Mouse (Mus musculus): ENCODE measurements around the gene Gm37240. TPM values are rescaled to one million over a fixed set of nuclear protein-coding genes. Genes with fewer than 3 reads are reported as not detected.
A peak's percentile ranks its signal among the peaks of the same experiment; 100 is the strongest.

Gene Gm37240
- polyA plus RNA-seq, 1 experiment: 0.91 TPM

- Histone ChIP-seq H3K4me1 (ENCODE audit: control insufficient read depth, insufficient read depth, low read length) (no peaks in the 10 kb centered on the region), H3K9ac (ENCODE audit: low read depth, poor library complexity, severe bottlenecking) (no peak overlapping the region)
- TF ChIP-seq EP300 (IDR thresholded peaks at IDR 0.05; ENCODE audit: insufficient read depth, low read depth, low read length) (no peak), CTCF (IDR thresholded peaks at IDR 0.05; ENCODE audit: low read depth, low read length) (no peak), POLR2A (IDR thresholded peaks at IDR 0.05; ENCODE audit: insufficient read depth, low read length) (no peak)
Measured at GRCm38 (mm10) chr3:85629895-85630510, 257.3 kb downstream of the Gm37240 start.

DNA sequence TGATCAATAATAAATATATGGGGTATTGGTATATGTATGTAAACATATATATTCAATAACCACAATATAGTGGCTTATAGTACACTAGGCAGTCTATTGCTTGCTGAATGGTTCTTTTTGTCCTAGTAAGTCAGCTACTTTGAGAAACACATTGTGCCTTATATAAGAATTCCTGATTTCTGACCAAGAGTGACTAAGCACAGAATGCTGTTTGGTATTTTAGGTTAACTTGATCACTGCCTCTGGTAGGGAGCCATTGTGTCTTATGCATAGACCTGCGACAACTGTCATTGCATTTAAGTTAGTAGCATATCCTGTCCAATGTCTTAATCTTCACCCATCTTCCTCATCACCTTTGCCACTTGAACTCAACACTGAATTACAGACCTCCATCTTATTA lies 267.6 kb downstream of the Gm37240 start:
- no peaks in the 10 kb centered on the region for H3K27me3 ChIP-seq (ENCODE audit: control insufficient read depth, insufficient read depth, low read length, poor library complexity, severe bottlenecking)
- no peak overlapping the region for H3K9ac ChIP-seq (ENCODE audit: low read depth, poor library complexity, severe bottlenecking)
- H3K4me1 ChIP-seq (ENCODE audit: control insufficient read depth, insufficient read depth, low read length): no peaks in the 10 kb centered on the region
- no peak overlapping the region for H3K4me3 ChIP-seq (ENCODE audit: low read depth, low read length)
- TF ChIP-seq EP300 (IDR thresholded peaks at IDR 0.05; ENCODE audit: insufficient read depth, low read depth, low read length): no peak
- no peak for TF ChIP-seq CTCF (IDR thresholded peaks at IDR 0.05; ENCODE audit: low read depth, low read length)
- no peak for TF ChIP-seq POLR2A (IDR thresholded peaks at IDR 0.05; ENCODE audit: insufficient read depth, low read length)
- H3K27ac ChIP-seq (ENCODE audit: insufficient read depth, low read length): no peak overlapping the region
- peaks cover 8% of the 10 kb centered on the region for H3K9me3 ChIP-seq (replicated peaks; ENCODE audit: control insufficient read depth, insufficient read depth, low read length, poor library complexity, severe bottlenecking)
- H3K36me3 ChIP-seq (ENCODE audit: control insufficient read depth, insufficient read depth, low read length, poor library complexity, severe bottlenecking): peaks cover 4% of the 10 kb centered on the region; the same call in 1 of the 2 replicates

More at GRCm38 (mm10) chr3:85629895-85630510, 257.3 kb downstream of the Gm37240 start:
- Histone ChIP-seq H3K27ac (ENCODE audit: insufficient read depth, low read length) (no peak overlapping the region), H3K27me3 (ENCODE audit: control insufficient read depth, insufficient read depth, low read length, poor library complexity, severe bottlenecking) (no peaks in the 10 kb centered on the region), H3K4me3 (ENCODE audit: low read depth, low read length) (no peak overlapping the region), H3K36me3 (ENCODE audit: control insufficient read depth, insufficient read depth, low read length, poor library complexity, severe bottlenecking) (no peaks in the 10 kb centered on the region), H3K9me3 (replicated peaks; ENCODE audit: control insufficient read depth, insufficient read depth, low read length, poor library complexity, severe bottlenecking) (peaks cover 6% of the 10 kb centered on the region)

DNA sequence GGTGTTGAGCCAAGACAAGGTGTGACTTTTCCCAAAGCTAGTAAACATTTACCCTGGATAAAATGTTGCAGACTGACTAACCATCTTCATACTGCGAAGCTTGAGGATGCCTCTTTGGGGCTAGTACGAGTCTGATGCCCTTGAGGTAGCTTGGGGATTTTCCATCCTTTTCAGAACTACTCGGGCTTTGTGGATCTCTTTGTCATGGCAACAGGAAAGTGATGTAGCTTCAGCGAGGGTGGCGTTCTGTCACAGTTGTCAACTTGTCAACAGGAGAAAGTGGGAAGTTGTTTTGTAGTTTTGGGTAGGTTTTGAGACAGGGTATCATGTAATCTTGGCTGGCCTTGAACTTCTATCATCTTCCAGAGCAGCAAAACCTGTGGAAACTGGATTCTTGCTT lies 268.0 kb downstream of the Gm37240 start:
- no peak for TF ChIP-seq EP300 (IDR thresholded peaks at IDR 0.05; ENCODE audit: insufficient read depth, low read depth, low read length)
- TF ChIP-seq CTCF (IDR thresholded peaks at IDR 0.05; ENCODE audit: low read depth, low read length): no peak
- no peak for TF ChIP-seq POLR2A (IDR thresholded peaks at IDR 0.05; ENCODE audit: insufficient read depth, low read length)
- no peak overlapping the region for H3K27ac ChIP-seq (ENCODE audit: insufficient read depth, low read length)
- H3K9ac ChIP-seq (ENCODE audit: low read depth, poor library complexity, severe bottlenecking): no peak overlapping the region
- no peak overlapping the region for H3K4me3 ChIP-seq (ENCODE audit: low read depth, low read length)
- H3K9me3 ChIP-seq (replicated peaks; ENCODE audit: control insufficient read depth, insufficient read depth, low read length, poor library complexity, severe bottlenecking): peaks cover 8% of the 10 kb centered on the region
- no peaks in the 10 kb centered on the region for H3K27me3 ChIP-seq (ENCODE audit: control insufficient read depth, insufficient read depth, low read length, poor library complexity, severe bottlenecking)
- no peaks in the 10 kb centered on the region for H3K4me1 ChIP-seq (ENCODE audit: control insufficient read depth, insufficient read depth, low read length)
- peaks cover 4% of the 10 kb centered on the region; the same call in 1 of the 2 replicates for H3K36me3 ChIP-seq (ENCODE audit: control insufficient read depth, insufficient read depth, low read length, poor library complexity, severe bottlenecking)

DNA sequence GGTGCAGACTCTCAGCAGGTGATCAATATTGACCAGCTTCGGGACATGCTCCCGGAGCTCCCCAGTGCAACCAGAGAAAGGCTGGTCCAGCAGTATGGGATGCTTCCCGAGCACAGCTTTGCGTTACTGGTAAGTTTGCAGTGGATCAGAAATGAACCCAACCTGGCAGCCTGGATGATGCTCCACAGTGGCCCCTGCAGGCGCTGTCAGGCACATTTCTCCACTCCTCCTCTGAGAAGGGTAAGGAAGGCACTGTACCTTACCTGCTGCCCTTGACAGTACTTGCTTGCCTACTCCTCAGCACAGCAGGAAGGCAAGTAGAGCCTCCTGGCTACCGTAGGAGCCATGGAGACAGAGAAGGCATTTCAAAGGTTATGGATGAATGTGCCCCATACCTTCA lies 268.4 kb downstream of the Gm37240 start:
- H3K27ac ChIP-seq (ENCODE audit: insufficient read depth, low read length): no peak overlapping the region
- H3K27me3 ChIP-seq (ENCODE audit: control insufficient read depth, insufficient read depth, low read length, poor library complexity, severe bottlenecking): no peaks in the 10 kb centered on the region
- peaks cover 8% of the 10 kb centered on the region for H3K9me3 ChIP-seq (replicated peaks; ENCODE audit: control insufficient read depth, insufficient read depth, low read length, poor library complexity, severe bottlenecking)
- peaks cover 4% of the 10 kb centered on the region; the same call in 1 of the 2 replicates for H3K36me3 ChIP-seq (ENCODE audit: control insufficient read depth, insufficient read depth, low read length, poor library complexity, severe bottlenecking)
- H3K9ac ChIP-seq (ENCODE audit: low read depth, poor library complexity, severe bottlenecking): no peak overlapping the region
- no peaks in the 10 kb centered on the region for H3K4me1 ChIP-seq (ENCODE audit: control insufficient read depth, insufficient read depth, low read length)
- H3K4me3 ChIP-seq (ENCODE audit: low read depth, low read length): no peak overlapping the region
- TF ChIP-seq EP300 (IDR thresholded peaks at IDR 0.05; ENCODE audit: insufficient read depth, low read depth, low read length): no peak
- TF ChIP-seq CTCF (IDR thresholded peaks at IDR 0.05; ENCODE audit: low read depth, low read length): peak; percentile 44

DNA sequence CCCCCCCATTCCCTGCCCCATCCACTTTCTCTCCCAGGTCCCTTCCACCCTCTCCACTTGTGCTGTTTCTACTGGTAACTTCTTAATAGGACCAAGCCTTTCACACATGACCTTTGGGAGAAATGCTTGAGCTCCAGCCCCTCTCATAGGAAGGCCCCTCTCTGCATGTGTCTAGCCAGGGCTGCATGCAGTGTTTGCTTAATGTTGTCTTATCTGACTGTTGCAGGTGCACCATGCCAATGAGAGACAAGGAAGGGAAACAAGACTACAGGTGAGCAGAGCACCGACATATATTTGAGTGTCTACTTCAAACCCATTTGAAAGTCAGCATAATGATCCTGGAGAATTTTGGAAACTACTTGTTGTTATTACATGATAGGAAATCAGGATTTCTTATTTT lies 270.9 kb downstream of the Gm37240 start:
- peaks cover 4% of the 10 kb centered on the region; the same call in 1 of the 2 replicates for H3K36me3 ChIP-seq (ENCODE audit: control insufficient read depth, insufficient read depth, low read length, poor library complexity, severe bottlenecking)

GRCm38 (mm10) chr3:85607753-85608152 lies 279.6 kb downstream of the Gm37240 start:
- no peaks in the 10 kb centered on the region for H3K9me3 ChIP-seq (replicated peaks; ENCODE audit: control insufficient read depth, insufficient read depth, low read length, poor library complexity, severe bottlenecking)
- no peak overlapping the region for H3K4me3 ChIP-seq (ENCODE audit: low read depth, low read length)
- H3K36me3 ChIP-seq (ENCODE audit: control insufficient read depth, insufficient read depth, low read length, poor library complexity, severe bottlenecking): no peaks in the 10 kb centered on the region; the same call in 1 of the 2 replicates
- H3K27me3 ChIP-seq (ENCODE audit: control insufficient read depth, insufficient read depth, low read length, poor library complexity, severe bottlenecking): no peaks in the 10 kb centered on the region
- no peak overlapping the region for H3K9ac ChIP-seq (ENCODE audit: low read depth, poor library complexity, severe bottlenecking)
- no peak overlapping the region for H3K27ac ChIP-seq (ENCODE audit: insufficient read depth, low read length)
- TF ChIP-seq EP300 (IDR thresholded peaks at IDR 0.05; ENCODE audit: insufficient read depth, low read depth, low read length) (no peak), CTCF (IDR thresholded peaks at IDR 0.05; ENCODE audit: low read depth, low read length) (no peak)
- H3K4me1 ChIP-seq (ENCODE audit: control insufficient read depth, insufficient read depth, low read length): no peaks in the 10 kb centered on the region

More for the DNA sequence above, 270.9 kb downstream of the Gm37240 start:
- no peak overlapping the region for H3K4me3 ChIP-seq (ENCODE audit: low read depth, low read length)
- H3K27ac ChIP-seq (ENCODE audit: insufficient read depth, low read length): no peak overlapping the region
- no peak overlapping the region for H3K9ac ChIP-seq (ENCODE audit: low read depth, poor library complexity, severe bottlenecking)
- H3K4me1 ChIP-seq (ENCODE audit: control insufficient read depth, insufficient read depth, low read length): no peaks in the 10 kb centered on the region
- 0 out of 2 replicates have a peak, but pooled peaks cover 2% of the 10 kb centered on the region for H3K9me3 ChIP-seq (replicated peaks; ENCODE audit: control insufficient read depth, insufficient read depth, low read length, poor library complexity, severe bottlenecking)
- no peak for TF ChIP-seq EP300 (IDR thresholded peaks at IDR 0.05; ENCODE audit: insufficient read depth, low read depth, low read length)
- no peak for TF ChIP-seq POLR2A (IDR thresholded peaks at IDR 0.05; ENCODE audit: insufficient read depth, low read length)
- no peak for TF ChIP-seq CTCF (IDR thresholded peaks at IDR 0.05; ENCODE audit: low read depth, low read length)
- H3K27me3 ChIP-seq (ENCODE audit: control insufficient read depth, insufficient read depth, low read length, poor library complexity, severe bottlenecking): no peaks in the 10 kb centered on the region

All from ES-Bruce4 (cell line).